Mouse (Mus musculus): ENCODE measurements at regions not wholly inside any gene's neighbourhood (a gene's known extent, or its start where the extent isn't known, plus 50 kb on each side); places are given as distances from the start of the nearest gene placed in this dataset.
A peak's percentile ranks its signal among the peaks of the same experiment; 100 is the strongest.

GRCm38 (mm10) chr9:46392641-46393321 lies 73.0 kb upstream of the 4931429L15Rik start:
- peak in 1 of 2 experiments; percentile 37 for DNase-seq (ENCODE audit: low spot score in 2 of 2)

GRCm38 (mm10) chr9:46389741-46390140 lies 70.0 kb upstream of the 4931429L15Rik start:
- DNase-seq (ENCODE audit: low spot score in 2 of 2), result no peak

- DNase-seq (ENCODE audit: low spot score in 2 of 2), result peak; percentile 18 to 33
Measured at GRCm38 (mm10) chr9:46388677-46389676, 69.2 kb upstream of the 4931429L15Rik start.

DNA sequence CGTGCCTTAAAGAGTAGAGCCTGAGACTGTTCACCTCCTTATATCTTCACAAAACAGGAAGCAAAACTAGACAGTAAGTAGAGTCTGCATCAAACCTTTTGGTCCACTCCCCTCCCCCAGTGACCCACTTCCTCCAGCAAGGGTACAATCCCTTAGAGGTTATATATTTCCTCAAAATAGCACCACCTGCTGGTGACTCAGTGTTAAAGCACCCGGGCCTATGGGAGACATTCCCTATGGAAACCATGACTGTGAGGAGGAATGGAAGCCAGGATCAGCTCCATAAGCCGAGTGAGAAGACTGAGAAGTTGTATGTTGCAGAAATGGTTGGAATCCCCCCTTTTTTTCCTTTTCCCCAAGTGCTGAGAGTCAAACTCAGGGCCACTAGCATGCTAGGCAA lies 66.5 kb upstream of the 4931429L15Rik start:
- no peak for DNase-seq (ENCODE audit: low spot score in 2 of 2)

- DNase-seq (ENCODE audit: low spot score in 2 of 2), result no peak
Measured at GRCm38 (mm10) chr9:46381342-46381741, 61.6 kb upstream of the 4931429L15Rik start.

GRCm38 (mm10) chr9:46379453-46379852 lies 59.7 kb upstream of the 4931429L15Rik start:
- no peak for DNase-seq (ENCODE audit: low spot score in 2 of 2)

DNA sequence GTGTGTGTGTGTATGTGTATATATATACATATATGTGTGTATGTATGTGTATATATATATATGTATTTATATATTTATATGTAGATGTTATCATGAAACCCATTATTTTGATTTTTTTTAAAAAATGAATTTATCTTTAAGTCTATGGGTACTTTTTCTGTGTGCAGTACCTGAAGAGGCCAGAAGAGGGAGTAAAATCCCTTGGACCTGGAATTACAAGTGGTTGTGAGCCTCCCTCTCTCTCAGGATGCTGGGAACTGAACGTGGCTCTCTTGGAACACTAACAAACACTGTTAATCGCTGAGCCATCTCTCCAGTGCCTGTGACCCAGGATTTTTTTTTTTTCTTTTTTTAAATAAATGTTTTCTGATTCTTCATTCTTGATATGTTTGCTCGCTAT lies 58.6 kb upstream of the 4931429L15Rik start:
- DNase-seq (ENCODE audit: low spot score in 2 of 2), result no peak
